Mouse (Mus musculus) E14TG2a.4 (cell line): ENCODE data around the gene Pltp.
"Not testable (repeated sequence)": the region's sequence is repeated elsewhere in the genome, so short reads cannot be mapped to it uniquely, and the experiment has no call there.

Experiments used
- H3K27me3 ChIP-seq: 2 replicates; pipeline ENCODE4 v1.6.1; 2014; ENCODE audit warnings: low read length, control low read depth; ENCODE audit not compliant: insufficient read depth
- H3K36me3 ChIP-seq: 2 replicates; pipeline ENCODE4 v1.6.1; 2014; ENCODE audit warnings: low read length, control low read depth; ENCODE audit not compliant: insufficient read depth
- H3K4me1 ChIP-seq: replicated peaks from 2 replicates; pipeline ENCODE4 v1.6.1; 2014; ENCODE audit warnings: low read depth, low read length, control low read depth
- H3K4me3 ChIP-seq: replicated peaks from 2 replicates; pipeline ENCODE4 v1.5.1; 2014; ENCODE audit warnings: mild to moderate bottlenecking, low read length
- H3K9me3 ChIP-seq: 2 replicates; pipeline ENCODE4 v1.6.1; 2014; ENCODE audit warnings: low read length, control low read depth
- CTCF ChIP-seq: conservative IDR thresholded peaks from 2 replicates; pipeline ENCODE4 v1.5.1; 2014; ENCODE audit warnings: low read length
- NANOG ChIP-seq: IDR thresholded peaks from 2 replicates; pipeline ENCODE4 v1.6.1; 2014; ENCODE audit warnings: borderline replicate concordance, low read length, mixed read lengths
- POU5F1 ChIP-seq: IDR thresholded peaks from 2 replicates; pipeline ENCODE4 v1.6.1; 2014; ENCODE audit warnings: low read length, borderline replicate concordance

Pltp gene

DNA sequence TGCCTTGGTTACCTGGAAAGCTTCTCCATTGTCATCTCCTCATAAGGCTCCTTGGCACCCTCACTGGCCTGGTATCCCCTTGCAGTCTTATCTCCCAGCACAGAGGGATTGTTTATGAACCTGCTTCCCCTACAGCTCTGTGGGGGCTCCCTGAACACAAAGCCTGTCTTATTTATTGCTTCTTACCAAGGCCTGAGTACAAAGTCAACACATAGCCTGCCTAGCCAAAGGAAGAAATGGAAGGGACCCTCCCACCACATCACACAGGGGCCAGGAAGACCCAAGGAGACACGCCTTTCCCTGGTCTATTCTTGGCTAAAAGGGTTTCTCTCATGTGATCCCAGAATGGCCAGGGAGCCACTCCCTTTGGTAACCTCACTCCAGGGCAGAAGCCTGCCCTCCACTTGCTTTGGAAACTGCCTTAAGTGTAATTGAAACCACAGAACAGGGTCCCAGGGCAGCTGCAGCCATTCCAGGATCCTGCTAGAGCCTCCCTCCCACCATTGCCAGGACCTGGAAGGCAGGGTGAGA, 16.8 kb upstream of the Pltp start:
- peaks cover 78% of the 10 kb centered on the region for H3K4me1 ChIP-seq
- peaks cover 8% of the 10 kb centered on the region for H3K36me3 ChIP-seq
- no peak for TF ChIP-seq NANOG
- no peak for TF ChIP-seq CTCF
- TF ChIP-seq POU5F1 = no peak

DNA sequence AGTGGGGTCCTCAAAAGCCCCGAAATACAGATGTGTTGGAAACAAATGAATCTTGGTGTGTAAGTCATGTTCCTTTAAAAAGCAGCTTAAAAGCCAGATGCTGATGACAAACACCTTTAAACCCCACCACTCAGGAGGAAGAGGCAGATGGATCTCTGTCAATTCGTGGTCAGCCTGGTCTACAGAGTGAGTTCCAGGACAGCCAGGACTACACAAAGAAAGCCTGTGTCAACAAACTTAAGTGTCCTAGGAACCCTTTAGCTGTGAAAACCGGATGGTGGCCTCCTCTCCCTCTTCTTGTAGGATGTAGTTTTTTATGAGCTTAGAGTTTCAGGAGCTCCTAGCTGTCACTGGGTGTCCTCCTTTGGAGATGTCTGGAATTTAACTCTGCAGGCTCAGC, 16.1 kb upstream of the Pltp start:
- no peaks in the 10 kb centered on the region for H3K9me3 ChIP-seq

More for the DNA sequence above, 16.8 kb upstream of the Pltp start:
- Histone ChIP-seq H3K4me3 (peak overlapping the region; percentile 45), H3K27me3 (no peaks in the 10 kb centered on the region), H3K9me3 (no peaks in the 10 kb centered on the region)

DNA sequence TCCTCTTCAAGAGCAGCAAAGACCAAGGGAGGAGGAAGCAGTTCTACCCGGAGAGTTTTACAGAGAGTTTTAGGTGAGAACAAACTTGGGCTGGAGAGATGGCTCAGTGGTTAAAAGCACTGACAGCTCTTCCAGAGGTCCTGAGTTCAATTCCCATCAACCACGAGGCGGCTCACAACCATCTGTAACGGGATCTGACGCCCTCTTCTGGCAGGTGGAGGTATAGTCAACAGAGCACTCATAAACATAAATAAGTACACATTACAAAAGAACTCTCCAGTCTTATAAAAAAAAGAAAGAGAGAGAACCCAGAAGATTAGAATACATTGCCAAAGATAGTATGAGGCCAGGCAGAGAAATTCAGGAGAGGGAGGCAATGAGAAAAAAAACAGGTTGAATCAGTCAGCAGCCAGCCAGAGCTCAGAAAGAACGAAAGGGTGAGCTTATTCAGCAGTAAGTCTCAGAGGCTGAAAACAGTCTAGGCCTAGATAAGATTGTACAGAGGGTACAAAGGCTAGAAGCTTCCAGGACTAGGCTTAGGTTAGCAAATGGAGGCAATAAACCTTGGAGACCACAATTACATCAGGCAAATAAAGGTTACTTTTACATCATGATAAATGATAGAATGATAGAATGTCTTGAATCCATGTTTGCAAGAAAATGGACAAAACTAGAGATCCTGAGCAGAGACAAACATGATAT, 14.2 kb upstream of the Pltp start:
- no peaks in the 10 kb centered on the region; the same call in 1 of the 2 replicates for H3K36me3 ChIP-seq
- no peak overlapping the region for H3K4me3 ChIP-seq
- H3K4me1 ChIP-seq = peaks cover 88% of the 10 kb centered on the region
- no peaks in the 10 kb centered on the region for H3K27me3 ChIP-seq
- TF ChIP-seq NANOG = no peak
- no peak for TF ChIP-seq POU5F1
- TF ChIP-seq CTCF = peak; percentile 54; the same call in 1 of the 2 replicates
- H3K9me3 ChIP-seq = peaks cover 4% of the 10 kb centered on the region; the same call in 1 of the 2 replicates

More for the DNA sequence above, 16.1 kb upstream of the Pltp start:
- no peaks in the 10 kb centered on the region for H3K27me3 ChIP-seq
- H3K36me3 ChIP-seq = peaks cover 8% of the 10 kb centered on the region
- peaks cover 85% of the 10 kb centered on the region for H3K4me1 ChIP-seq
- peak overlapping the region; percentile 45 for H3K4me3 ChIP-seq
- TF ChIP-seq POU5F1 (no peak), NANOG (no peak), CTCF (no peak)

DNA sequence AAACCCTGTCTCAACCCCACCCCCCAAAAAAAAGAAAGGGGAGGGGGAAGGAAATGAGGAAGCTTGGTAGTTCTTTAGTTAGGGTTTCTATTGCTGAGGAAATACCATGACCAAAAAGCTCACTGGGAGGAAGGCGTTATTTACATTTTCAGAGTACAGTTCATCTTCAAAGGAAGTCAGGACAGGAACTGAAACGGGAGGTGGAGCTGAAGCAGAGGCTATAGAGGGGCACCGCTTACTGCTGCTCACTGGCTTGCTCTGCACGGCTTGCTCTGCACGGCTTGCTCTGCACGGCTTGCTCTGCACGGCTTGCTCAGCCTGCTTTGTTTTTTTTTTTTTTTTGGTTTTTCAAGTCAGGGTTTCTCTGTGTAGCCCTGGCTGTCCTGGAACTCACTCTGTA, 11.0 kb upstream of the Pltp start:
- H3K27me3 ChIP-seq = no peaks in the 10 kb centered on the region
- no peak for TF ChIP-seq CTCF
- no peak for TF ChIP-seq NANOG
- TF ChIP-seq POU5F1 = no peak
- no peaks in the 10 kb centered on the region for H3K36me3 ChIP-seq
- H3K4me3 ChIP-seq = no peak overlapping the region
- peaks cover 4% of the 10 kb centered on the region; the same call in 1 of the 2 replicates for H3K9me3 ChIP-seq
- peaks cover 84% of the 10 kb centered on the region for H3K4me1 ChIP-seq

DNA sequence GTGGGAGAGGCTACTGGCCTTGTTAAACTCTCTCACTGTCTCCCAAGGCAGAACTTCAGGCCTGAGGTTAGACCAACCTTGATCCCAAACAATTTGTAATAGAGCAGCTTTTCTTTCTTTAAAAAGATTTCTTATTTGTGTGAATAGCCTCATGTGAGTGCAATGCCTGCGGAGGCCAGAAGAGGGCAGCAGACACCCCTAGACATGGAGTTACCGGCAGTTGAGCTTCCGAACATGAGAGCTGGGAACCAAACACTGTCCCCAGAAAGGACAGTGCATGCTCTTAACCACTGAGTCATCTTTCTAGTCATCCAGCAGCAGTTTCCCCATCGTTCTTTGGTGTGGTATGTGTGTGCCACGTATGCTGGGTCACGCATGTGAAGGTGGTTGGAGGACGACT, 10.1 kb upstream of the Pltp start:
- Histone ChIP-seq H3K27me3 (no peaks in the 10 kb centered on the region), H3K4me3 (peak overlapping the region; percentile 62), H3K9me3 (peaks cover 8% of the 10 kb centered on the region), H3K4me1 (peaks cover 80% of the 10 kb centered on the region), H3K36me3 (no peaks in the 10 kb centered on the region)
- TF ChIP-seq NANOG (no peak), CTCF (peak; percentile 92)

DNA sequence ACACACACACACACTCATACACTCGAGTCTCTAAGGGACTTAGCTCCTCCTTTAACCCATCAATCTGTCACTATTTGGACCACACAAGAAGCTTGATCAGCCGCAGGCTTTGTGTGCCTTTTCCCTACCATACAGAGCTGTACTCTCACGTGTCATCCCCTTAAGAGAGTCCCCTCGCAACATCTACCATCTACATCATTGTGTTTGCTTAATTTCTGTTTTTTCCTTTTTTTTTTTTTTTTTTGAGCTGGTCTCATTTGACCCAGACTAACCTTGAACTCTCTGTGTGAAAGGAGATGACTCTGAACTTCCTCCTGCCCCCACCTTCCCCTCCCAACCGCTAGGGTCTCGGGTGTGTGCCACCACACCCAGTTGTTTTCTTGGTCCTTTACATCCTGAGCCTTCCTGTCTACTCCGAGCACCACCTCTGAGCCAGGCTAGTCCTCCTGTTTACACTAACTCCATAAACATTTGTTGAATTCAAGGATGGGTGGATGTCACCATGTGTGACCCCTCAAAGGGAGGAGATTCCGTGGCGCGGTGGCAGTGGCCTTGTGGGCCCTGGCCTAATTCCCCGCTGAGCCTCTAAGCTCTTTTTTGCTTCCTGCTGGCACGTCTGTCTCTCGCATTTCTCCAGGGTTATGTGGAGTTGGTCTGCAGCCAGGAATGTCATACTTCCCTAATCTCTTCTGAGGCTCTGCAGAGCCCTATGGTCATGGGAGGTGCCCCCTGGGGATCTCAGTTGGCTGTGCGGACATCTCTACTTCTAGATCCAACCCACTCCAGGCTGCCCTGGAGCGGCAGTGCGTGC, 9.4 kb upstream of the Pltp start:
- TF ChIP-seq NANOG (peak; percentile 47; the same call in 1 of the 2 replicates), POU5F1 (no peak), CTCF (no peak)
- Histone ChIP-seq H3K9me3 (peaks cover 8% of the 10 kb centered on the region), H3K36me3 (no peaks in the 10 kb centered on the region), H3K27me3 (no peaks in the 10 kb centered on the region), H3K4me3 (peak overlapping the region; percentile 62), H3K4me1 (peaks cover 80% of the 10 kb centered on the region)

DNA sequence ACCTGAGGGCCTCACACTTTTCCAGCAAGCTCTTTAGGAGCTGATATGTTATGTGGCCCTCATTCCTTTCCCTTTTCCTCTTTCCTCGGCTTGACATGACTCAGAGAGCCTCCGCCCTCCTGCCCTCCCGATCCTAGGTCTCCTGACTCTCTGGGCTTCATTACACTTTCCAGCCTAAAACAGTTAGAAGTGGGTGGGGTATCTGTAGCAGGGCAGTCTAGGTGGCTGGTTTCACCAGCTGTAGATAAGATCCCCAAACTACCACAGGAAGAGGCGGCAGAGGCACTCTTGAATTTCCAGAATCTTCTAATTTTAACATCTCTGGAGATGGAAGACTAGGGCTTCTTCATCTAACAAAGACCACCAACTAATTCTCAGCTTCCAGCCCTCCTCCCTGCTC, 7.1 kb upstream of the Pltp start:
- peaks cover 86% of the 10 kb centered on the region for H3K4me1 ChIP-seq
- no peak overlapping the region for H3K4me3 ChIP-seq
- peaks cover 8% of the 10 kb centered on the region for H3K9me3 ChIP-seq
- no peaks in the 10 kb centered on the region for H3K36me3 ChIP-seq
- no peaks in the 10 kb centered on the region for H3K27me3 ChIP-seq
- TF ChIP-seq NANOG (no peak), POU5F1 (no peak), CTCF (no peak)

DNA sequence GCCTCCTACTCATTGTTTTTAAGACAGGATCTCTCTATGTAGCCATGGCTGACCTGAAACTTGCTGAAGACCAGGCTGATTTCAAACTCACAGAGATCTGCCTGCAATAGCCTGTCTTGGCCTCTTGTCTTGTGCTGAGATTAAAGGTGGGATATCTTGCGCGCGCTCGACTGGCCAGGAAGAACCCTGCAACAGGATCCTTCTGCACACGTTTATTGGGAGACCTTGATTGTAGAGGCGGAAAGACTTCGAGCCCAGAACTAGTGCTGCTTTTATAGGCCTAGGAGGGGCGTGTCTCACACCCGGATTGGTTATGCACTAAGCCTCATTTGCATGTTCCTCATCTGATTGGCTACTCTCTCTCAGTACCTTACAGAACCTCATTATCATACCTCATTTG, 5.9 kb upstream of the Pltp start:
- not testable (repeated sequence) for H3K9me3 ChIP-seq, H3K36me3 ChIP-seq, H3K27me3 ChIP-seq, H3K4me3 ChIP-seq
- peaks cover 85% of the 10 kb centered on the region for H3K4me1 ChIP-seq
